In the genomic region with DNA sequence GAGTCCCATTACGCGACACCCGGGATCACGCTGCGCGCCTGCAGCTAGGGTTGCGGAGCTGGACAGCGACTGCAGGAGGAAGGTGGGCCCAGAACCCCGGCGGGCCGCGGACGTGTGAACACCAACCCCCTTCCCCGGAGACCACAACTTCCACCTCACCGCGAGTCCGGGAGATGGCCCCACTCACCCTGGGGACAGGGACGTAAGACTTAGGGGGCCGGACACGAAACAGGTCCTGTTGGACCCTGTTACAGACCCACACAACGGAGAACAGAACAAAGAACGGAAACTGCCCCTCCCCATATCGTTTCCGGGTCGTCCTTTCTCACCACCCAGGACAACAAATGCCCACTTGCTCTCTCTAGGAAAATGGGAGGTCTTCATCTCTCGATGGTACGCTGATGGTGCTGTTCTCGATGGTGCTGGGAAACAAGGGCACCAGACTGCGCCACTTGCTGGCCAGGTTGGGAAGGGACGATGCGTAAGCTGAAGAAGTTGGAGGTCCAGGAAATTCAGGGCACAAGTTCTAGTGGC, we compare ENCODE assay signal across 8 mouse cellular contexts. TPM values are rescaled to one million over a fixed set of nuclear protein-coding genes. Genes with fewer than 3 reads are reported as not detected.
DNase-seq lines count a peak whose midpoint lies in the region; ATAC-seq lines count a peak whose summit lies in the region.

A gene (minus strand): TSS at position 302 of the 534 bp plus-strand sequence.

- no peaks in the 10 kb centered on the region for H3K27me3 ChIP-seq in hindbrain, embryonic 15.5 days

- H3K27ac ChIP-seq in hindbrain, embryonic 15.5 days (replicated peaks): peak within 1 kb of the TSS; percentile 95

- peaks cover 22% of the 10 kb centered on the region for H3K36me3 ChIP-seq in hindbrain, embryonic 15.5 days

- peaks cover 17% of the 10 kb centered on the region for H3K4me1 ChIP-seq in hindbrain, embryonic 15.5 days (replicated peaks)

- peak within 1 kb of the TSS; percentile 84 for H3K4me3 ChIP-seq in hindbrain, embryonic 15.5 days

- H3K9ac ChIP-seq in hindbrain, embryonic 15.5 days: peak within 1 kb of the TSS; percentile 87

- ATAC-seq in hindbrain, embryonic 15.5 days (ENCODE audit: low FRiP score, low read depth): peak; percentile 98

- WGBS in hindbrain, embryonic 15.5 days: under 1% methylated on average over 31 of the region's 31 CpGs

- no peaks in the 10 kb centered on the region for H3K9me3 ChIP-seq in hindbrain, embryonic 15.5 days

- DNase-seq in WW6 (ENCODE audit: low read depth, low spot score): peak; percentile 85
- DNase-seq in cerebellum, postnatal 36 days: peak; percentile 85 to 90
- DNase-seq in frontal cortex, postnatal 36 days (ENCODE audit: low spot score in 2 of 2): peak; percentile 90 to 94
- DNase-seq in left cerebral cortex, adult 11 months (ENCODE audit: low spot score): peak; percentile 89
- peak; percentile 90 to 92 for DNase-seq in lung, postnatal 4 days
- peak; percentile 93 for DNase-seq in retina, postnatal 7 days (ENCODE audit: low read depth, low spot score)
- DNase-seq in urinary bladder, postnatal 14 days (ENCODE audit: low spot score): peak; percentile 87

- H3K4me2 ChIP-seq in hindbrain, embryonic 15.5 days: peak within 1 kb of the TSS; percentile 71

RNA-seq across cellular contexts. Expression of the gene that starts here (rescaled TPM):
- 26.5 and 31.3 TPM in 2 replicates for polyA plus RNA-seq in hindbrain, embryonic 15.5 days (2015; fragmentation: Nextera tagmentation; extraction: Ambion mirVana)

Comparison
In these comparisons a context has a peak if more than half of its experiments do, and no peak if none do; other contexts are left out.
1. Peak in every context shown above with its lines: DNase-seq, ATAC-seq, H3K4me3 ChIP-seq and H3K27ac ChIP-seq.